Mouse (Mus musculus): ENCODE data around the gene Evl.
"Not testable (repeated sequence)": the region's sequence is repeated elsewhere in the genome, so short reads cannot be mapped to it uniquely, and the experiment has no call there.

Gene Evl

GRCm38 (mm10) chr12:108554120-108554841 is at the start of gene Evl:
Evl (plus strand) TSS chr12:108554720.
- peak; percentile 83 for DNase-seq

- DNase-seq = no peak
These were observed 48.7 kb upstream of the Evl start for GRCm38 (mm10) chr12:108505846-108506245.

GRCm38 (mm10) chr12:108507046-108507445 is 47.5 kb upstream of the Evl start:
- not testable (repeated sequence) for DNase-seq

- no peak for DNase-seq
These were observed 43.9 kb upstream of the Evl start for GRCm38 (mm10) chr12:108510571-108510970.

- no peak for DNase-seq
These were observed 43.5 kb upstream of the Evl start for GRCm38 (mm10) chr12:108511009-108511408.

GRCm38 (mm10) chr12:108515464-108515863 is 39.1 kb upstream of the Evl start:
- no peak for DNase-seq

GRCm38 (mm10) chr12:108519374-108519773 is 35.1 kb upstream of the Evl start:
- DNase-seq = no peak

- DNase-seq = peak; percentile 69
These were observed 25.3 kb upstream of the Evl start for GRCm38 (mm10) chr12:108529214-108529613.

- no peak for DNase-seq
These were observed 20.0 kb upstream of the Evl start for GRCm38 (mm10) chr12:108534484-108534883.

- DNase-seq = no peak
These were observed 18.1 kb upstream of the Evl start for GRCm38 (mm10) chr12:108536461-108536860.

GRCm38 (mm10) chr12:108541088-108541487 is 13.4 kb upstream of the Evl start:
- peak; percentile 48 for DNase-seq

- no peak for DNase-seq
These were observed 7.9 kb upstream of the Evl start for GRCm38 (mm10) chr12:108546508-108547153.

GRCm38 (mm10) chr12:108547251-108547875 is 7.2 kb upstream of the Evl start:
- DNase-seq = no peak

GRCm38 (mm10) chr12:108551731-108552130 is 2.8 kb upstream of the Evl start:
- no peak for DNase-seq

- DNase-seq = no peak
These were observed 1.4 kb upstream of the Evl start for GRCm38 (mm10) chr12:108553079-108553478.

GRCm38 (mm10) chr12:108554861-108555556 is 489 bp downstream of the Evl start:
- no peak for DNase-seq

- DNase-seq = no peak
These were observed 3.7 kb downstream of the Evl start for GRCm38 (mm10) chr12:108558194-108558593.

GRCm38 (mm10) chr12:108563238-108563637 is 8.7 kb downstream of the Evl start:
- DNase-seq = no peak

- no peak for DNase-seq
These were observed 10.5 kb downstream of the Evl start for GRCm38 (mm10) chr12:108564910-108565506.

- no peak for DNase-seq
These were observed 24.8 kb downstream of the Evl start for GRCm38 (mm10) chr12:108579156-108579871.

GRCm38 (mm10) chr12:108583775-108584174 is 29.3 kb downstream of the Evl start:
- DNase-seq = no peak

- DNase-seq = no peak
These were observed 35.6 kb downstream of the Evl start for GRCm38 (mm10) chr12:108590131-108590530.

All from right cerebral cortex, postnatal 14 days (tissue).